Mouse (Mus musculus) bone marrow, adult 2 months (tissue): ENCODE data around the gene Oxa1l.

Experiments used
- CTCF ChIP-seq: fragments of 200-500 bp; IDR thresholded peaks from 2 replicates; pipeline ENCODE4 v1.5.1; 2011; ENCODE audit warnings: low read length, control low read depth; ENCODE audit not compliant: control insufficient read depth, insufficient read depth
- POLR2A ChIP-seq: fragments of 200-500 bp; IDR thresholded peaks from 2 replicates; pipeline ENCODE4 v1.6.1; 2011; ENCODE audit warnings: low read depth, mild to moderate bottlenecking, control low read depth, low read length, borderline replicate concordance; ENCODE audit not compliant: control insufficient read depth

GRCm38 (mm10) chr14:54393794-54394193 is 33.2 kb downstream of the Oxa1l start:
- TF ChIP-seq CTCF (no peak), POLR2A (no peak)
